Mouse (Mus musculus) brain, embryonic 14.5 days (tissue): Measurements from ENCODE around the gene Kat14.

Source experiments
- CTCF ChIP-seq: fragments of 200-500 bp; IDR thresholded peaks from 2 replicates; pipeline ENCODE4 v1.5.1; 2012; ENCODE audit warnings: inconsistent platforms, mild to moderate bottlenecking, moderate library complexity, borderline replicate concordance; ENCODE audit not compliant: insufficient read depth, insufficient read length; ENCODE audit errors: extremely low read depth
- POLR2A ChIP-seq: fragments of 200-500 bp; IDR thresholded peaks from 2 replicates; pipeline ENCODE4 v1.6.1; 2012; ENCODE audit warnings: mild to moderate bottlenecking, inconsistent platforms, borderline replicate concordance; ENCODE audit not compliant: poor library complexity, insufficient read depth, insufficient read length, severe bottlenecking; ENCODE audit errors: extremely low read depth

GRCm38 (mm10) chr2:144439191-144439700, 70.5 kb downstream of the Kat14 start:
- TF ChIP-seq CTCF = no peak
- no peak for TF ChIP-seq POLR2A
